9 mouse cellular contexts compared by ENCODE assay signal in the genomic region with DNA sequence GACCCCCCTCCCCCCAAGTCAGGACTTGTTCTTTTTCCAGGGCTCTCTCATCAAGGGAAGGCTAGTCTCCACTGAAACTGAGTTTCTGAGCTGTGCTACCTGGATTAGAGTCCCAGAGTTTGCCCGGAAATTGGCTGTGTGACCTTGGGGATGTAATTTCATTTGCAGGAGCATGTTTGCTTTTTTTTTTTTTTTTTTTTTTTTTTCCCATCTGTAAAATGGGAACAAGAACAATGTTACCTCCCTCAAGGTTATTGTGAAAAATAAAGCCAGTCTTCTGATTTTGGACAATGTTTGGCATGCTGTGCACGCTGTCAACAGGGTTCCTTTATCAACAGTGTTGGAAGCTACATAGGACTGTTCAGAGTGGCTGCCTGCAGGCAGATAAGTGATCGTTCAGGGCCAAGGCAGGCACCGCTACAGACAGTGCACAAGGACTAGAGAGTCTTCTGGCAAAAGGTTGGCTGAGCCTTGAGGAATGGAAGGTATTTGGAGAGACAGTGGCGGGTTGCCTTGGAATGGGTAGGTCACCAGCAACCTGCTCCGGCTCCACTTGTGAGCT. TPM values are rescaled to one million over a fixed set of nuclear protein-coding genes. Genes with fewer than 3 reads are reported as not detected.
DNase-seq lines count a peak whose midpoint lies in the region; ATAC-seq and TF ChIP-seq lines count a peak whose summit lies in the region.
"Had no signal": no experiment of that assay in that cellular context is flagged by ENCODE, and none has a peak within 500 bp of the region (broad histone marks: within the 10 kb centered on the region; RNA-seq: fewer than 3 reads in every experiment).

No protein-coding gene starts in this region.

- no peak for TF ChIP-seq CTCF in heart, postnatal 0 days (IDR thresholded peaks at IDR 0.05; ENCODE audit: low read depth)
- TF ChIP-seq CTCF in bone marrow, adult 2 months (IDR thresholded peaks at IDR 0.05; ENCODE audit: control insufficient read depth, insufficient read depth, low read length), result no peak

- H3K9ac ChIP-seq in heart, postnatal 0 days (replicated peaks; ENCODE audit: low read depth, low read length), result peak overlapping the region; percentile 68; the same call in 1 of the 2 replicates
- peak overlapping the region; percentile 97 for H3K9ac ChIP-seq in hindbrain, embryonic 14.5 days
- peak overlapping the region; percentile 90 for H3K9ac ChIP-seq in midbrain, embryonic 13.5 days (replicated peaks)

- ATAC-seq in heart, postnatal 0 days (ENCODE audit: insufficient read depth, low read depth), result no peak
- no peak for ATAC-seq in hindbrain, embryonic 14.5 days (ENCODE audit: low FRiP score)
- no peak for ATAC-seq in midbrain, embryonic 13.5 days

- H3K4me2 ChIP-seq in heart, postnatal 0 days (ENCODE audit: low read depth, low read length), result peak overlapping the region; percentile 98
- peak overlapping the region; percentile 85 for H3K4me2 ChIP-seq in hindbrain, embryonic 14.5 days (replicated peaks)
- H3K4me2 ChIP-seq in midbrain, embryonic 13.5 days (replicated peaks), result peak overlapping the region; percentile 81

- no peaks in the 10 kb centered on the region for H3K9me3 ChIP-seq in heart, postnatal 0 days (replicated peaks; ENCODE audit: control insufficient read depth, low read length)
- H3K9me3 ChIP-seq in hindbrain, embryonic 14.5 days (ENCODE audit: control insufficient read depth, low read length), result no peaks in the 10 kb centered on the region
- no peaks in the 10 kb centered on the region for H3K9me3 ChIP-seq in midbrain, embryonic 13.5 days

- H3K36me3 ChIP-seq in heart, postnatal 0 days (replicated peaks; ENCODE audit: control insufficient read depth, insufficient read depth, low read length), result peaks cover 13% of the 10 kb centered on the region; the same call in 1 of the 2 replicates
- peaks cover 35% of the 10 kb centered on the region for H3K36me3 ChIP-seq in hindbrain, embryonic 14.5 days (replicated peaks; ENCODE audit: control insufficient read depth, insufficient read depth)
- H3K36me3 ChIP-seq in midbrain, embryonic 13.5 days, result peaks cover 39% of the 10 kb centered on the region

- DNase-seq in heart, postnatal 0 days (ENCODE audit: low spot score), result no peak
- no peak for DNase-seq in heart, adult 9 months (ENCODE audit: low spot score in 2 of 2)
- peak; percentile 24 for DNase-seq in hindbrain, embryonic 14.5 days (ENCODE audit: low spot score)
- no peak for DNase-seq in embryo, embryonic 11 days
- DNase-seq in urinary bladder, adult 2 months (ENCODE audit: low spot score), result no peak
- DNase-seq in lung, postnatal 10 days, result no peak

- H3K27me3 ChIP-seq in heart, postnatal 0 days (ENCODE audit: control insufficient read depth, insufficient read depth, low read length), result no peaks in the 10 kb centered on the region
- H3K27me3 ChIP-seq in hindbrain, embryonic 14.5 days (ENCODE audit: control insufficient read depth, insufficient read depth, low read length), result no peaks in the 10 kb centered on the region
- no peaks in the 10 kb centered on the region for H3K27me3 ChIP-seq in midbrain, embryonic 13.5 days
- H3K27me3 ChIP-seq: Patski had no signal

- H3K27ac ChIP-seq in heart, postnatal 0 days (ENCODE audit: low read depth), result peak overlapping the region; percentile 70; the same call in 1 of the 2 replicates
- peak overlapping the region; percentile 85 for H3K27ac ChIP-seq in bone marrow, adult 2 months (ENCODE audit: control insufficient read depth, insufficient read depth, low read depth, low read length, poor library complexity)
- peak overlapping the region; percentile 90 for H3K27ac ChIP-seq in hindbrain, embryonic 14.5 days
- H3K27ac ChIP-seq in midbrain, embryonic 13.5 days, result peak overlapping the region; percentile 87

- 38% methylated on average over 6 of the region's 6 CpGs for WGBS in heart, postnatal 0 days
- WGBS in bone marrow, adult 2 months, result 46% methylated on average over 6 of the region's 6 CpGs
- 79% methylated on average over 6 of the region's 6 CpGs for WGBS in hindbrain, embryonic 14.5 days
- 83% methylated on average over 6 of the region's 6 CpGs for WGBS in midbrain, embryonic 13.5 days

- no peak for TF ChIP-seq EP300 in heart, postnatal 0 days (IDR thresholded peaks at IDR 0.05; ENCODE audit: low read depth)

- TF ChIP-seq POLR2A in bone marrow, adult 2 months (IDR thresholded peaks at IDR 0.05; ENCODE audit: borderline replicate concordance, control insufficient read depth, low read depth, low read length), result no peak

- H3K4me1 ChIP-seq in heart, postnatal 0 days (ENCODE audit: control insufficient read depth, insufficient read depth), result peaks cover 27% of the 10 kb centered on the region
- H3K4me1 ChIP-seq in bone marrow, adult 2 months (ENCODE audit: control insufficient read depth, insufficient read depth, low read length), result peaks cover 8% of the 10 kb centered on the region
- H3K4me1 ChIP-seq in hindbrain, embryonic 14.5 days (replicated peaks; ENCODE audit: control insufficient read depth, insufficient read depth, low read length), result peaks cover 28% of the 10 kb centered on the region
- peaks cover 39% of the 10 kb centered on the region for H3K4me1 ChIP-seq in midbrain, embryonic 13.5 days (replicated peaks)

- peak overlapping the region; percentile 76 for H3K4me3 ChIP-seq in heart, postnatal 0 days (ENCODE audit: low read depth, low read length)
- H3K4me3 ChIP-seq in bone marrow, adult 2 months (replicated peaks; ENCODE audit: control insufficient read depth, low read depth, low read length), result peak overlapping the region; percentile 79
- H3K4me3 ChIP-seq in hindbrain, embryonic 14.5 days (replicated peaks; ENCODE audit: low read length), result peak overlapping the region; percentile 96
- peak overlapping the region; percentile 76 for H3K4me3 ChIP-seq in midbrain, embryonic 13.5 days (replicated peaks)

RNA-seq across cellular contexts. Expression of a gene that starts 1.1 kb away (rescaled TPM):
- total RNA-seq in heart, postnatal 0 days (2014; rRNA removed; ENCODE audit: low replicate concordance), result 52.9 and 57.3 TPM in 2 replicates
- 20.9 and 24.8 TPM in 2 replicates for polyA plus RNA-seq in heart, postnatal 0 days (2015; fragmentation: Nextera tagmentation; extraction: Ambion mirVana)
- polyA plus RNA-seq in bone marrow, adult 2 months (2011; ENCODE audit: insufficient read depth, insufficient read length, low replicate concordance, missing spikeins), result 35.6 and 71.9 TPM in 2 replicates
- polyA plus RNA-seq in hindbrain, embryonic 14.5 days (2014; fragmentation: Nextera tagmentation; extraction: Ambion mirVana), result 82.6 and 95.8 TPM in 2 replicates
- polyA plus RNA-seq in midbrain, embryonic 13.5 days (2015; fragmentation: Nextera tagmentation; extraction: Ambion mirVana), result 69.1 and 75.4 TPM in 2 replicates
- polyA plus RNA-seq in urinary bladder, adult 2 months (2012; rRNA removed), result 91.5 and 94.3 TPM in 2 replicates

RNA-seq across cellular contexts. Expression of a gene that starts 16.2 kb away (rescaled TPM):
- total RNA-seq in heart, postnatal 0 days (2014; rRNA removed; ENCODE audit: low replicate concordance), result 36.0 and 39.7 TPM in 2 replicates
- polyA plus RNA-seq in heart, postnatal 0 days (2015; fragmentation: Nextera tagmentation; extraction: Ambion mirVana), result 31.2 and 32.3 TPM in 2 replicates
- 7.3 and 16.7 TPM in 2 replicates for polyA plus RNA-seq in bone marrow, adult 2 months (2011; ENCODE audit: insufficient read depth, insufficient read length, low replicate concordance, missing spikeins)
- polyA plus RNA-seq in hindbrain, embryonic 14.5 days (2014; fragmentation: Nextera tagmentation; extraction: Ambion mirVana), result 76.4 and 76.5 TPM in 2 replicates
- polyA plus RNA-seq in midbrain, embryonic 13.5 days (2015; fragmentation: Nextera tagmentation; extraction: Ambion mirVana), result 60.9 and 66.6 TPM in 2 replicates
- polyA plus RNA-seq in urinary bladder, adult 2 months (2012; rRNA removed), result 44.2 and 44.9 TPM in 2 replicates

RNA-seq across cellular contexts. Expression of a gene that starts 21.6 kb away (rescaled TPM):
- total RNA-seq in heart, postnatal 0 days (2014; rRNA removed; ENCODE audit: low replicate concordance), result 32.5 and 50.7 TPM in 2 replicates
- polyA plus RNA-seq in heart, postnatal 0 days (2015; fragmentation: Nextera tagmentation; extraction: Ambion mirVana), result 15.1 and 15.2 TPM in 2 replicates
- 2.9 and 8.4 TPM in 2 replicates for polyA plus RNA-seq in bone marrow, adult 2 months (2011; ENCODE audit: insufficient read depth, insufficient read length, low replicate concordance, missing spikeins)
- 278 and 292 TPM in 2 replicates for polyA plus RNA-seq in hindbrain, embryonic 14.5 days (2014; fragmentation: Nextera tagmentation; extraction: Ambion mirVana)
- 26.3 and 28.3 TPM in 2 replicates for polyA plus RNA-seq in midbrain, embryonic 13.5 days (2015; fragmentation: Nextera tagmentation; extraction: Ambion mirVana)
- 3.3 and 4.1 TPM in 2 replicates for polyA plus RNA-seq in urinary bladder, adult 2 months (2012; rRNA removed)

RNA-seq across cellular contexts. Expression of a gene that starts 41.9 kb away (rescaled TPM):
- not detected in 2 replicates for total RNA-seq in heart, postnatal 0 days (2014; rRNA removed; ENCODE audit: low replicate concordance)
- polyA plus RNA-seq in heart, postnatal 0 days (2015; fragmentation: Nextera tagmentation; extraction: Ambion mirVana), result not detected in 2 replicates
- polyA plus RNA-seq in bone marrow, adult 2 months (2011; ENCODE audit: insufficient read depth, insufficient read length, low replicate concordance, missing spikeins), result not detected in 2 replicates
- not detected in 2 replicates for polyA plus RNA-seq in hindbrain, embryonic 14.5 days (2014; fragmentation: Nextera tagmentation; extraction: Ambion mirVana)
- polyA plus RNA-seq in midbrain, embryonic 13.5 days (2015; fragmentation: Nextera tagmentation; extraction: Ambion mirVana), result not detected in 2 replicates
- polyA plus RNA-seq in urinary bladder, adult 2 months (2012; rRNA removed), result 0.08 and 0.15 TPM in 2 replicates

RNA-seq across cellular contexts. Expression of a gene that starts 43.1 kb away (rescaled TPM):
- 16.8 and 23.4 TPM in 2 replicates for total RNA-seq in heart, postnatal 0 days (2014; rRNA removed; ENCODE audit: low replicate concordance)
- 5.5 and 6.8 TPM in 2 replicates for polyA plus RNA-seq in heart, postnatal 0 days (2015; fragmentation: Nextera tagmentation; extraction: Ambion mirVana)
- polyA plus RNA-seq in bone marrow, adult 2 months (2011; ENCODE audit: insufficient read depth, insufficient read length, low replicate concordance, missing spikeins), result 70.4 and 91.6 TPM in 2 replicates
- polyA plus RNA-seq in hindbrain, embryonic 14.5 days (2014; fragmentation: Nextera tagmentation; extraction: Ambion mirVana), result 5.6 and 9.2 TPM in 2 replicates
- polyA plus RNA-seq in midbrain, embryonic 13.5 days (2015; fragmentation: Nextera tagmentation; extraction: Ambion mirVana), result 17.3 and 20.7 TPM in 2 replicates
- polyA plus RNA-seq in urinary bladder, adult 2 months (2012; rRNA removed), result 1.4 and 1.7 TPM in 2 replicates
